Mouse (Mus musculus) forebrain, embryonic 14.5 days (tissue): ENCODE data around the gene Mpzl2. TPM values are rescaled to one million over a fixed set of nuclear protein-coding genes. Genes with fewer than 3 reads are reported as not detected.
A peak's percentile ranks its signal among the peaks of the same experiment; 100 is the strongest.

Experiments
- ATAC-seq: fragments of 200-750 bp; cut with Nextera tagmentation; 2 replicates; pipeline ENCODE4 v1.8.0; 2017; ENCODE audit warnings: mild to moderate bottlenecking, moderate library complexity
- DNase-seq: peaks from one replicate; pipeline ENCODE4 v3.0.0-alpha.2; 2015; ENCODE audit warnings: low spot score
- H3K27ac ChIP-seq: fragments of 300-500 bp; sonication (generic); 2 replicates; pipeline ENCODE4 v1.5.1; 2014; ENCODE audit warnings: low read depth, mild to moderate bottlenecking, control low read depth, low read length, moderate library complexity
- H3K27me3 ChIP-seq: fragments of 300-500 bp; sonication (generic); replicated peaks from 2 replicates; pipeline ENCODE4 v1.6.1; 2014; ENCODE audit warnings: low read length, control low read depth, mixed read lengths; ENCODE audit not compliant: control insufficient read depth, insufficient read depth
- H3K36me3 ChIP-seq: fragments of 300-500 bp; sonication (generic); 2 replicates; pipeline ENCODE4 v1.6.1; 2014; ENCODE audit warnings: low read length, control low read depth; ENCODE audit not compliant: control insufficient read depth, insufficient read depth
- H3K4me1 ChIP-seq: fragments of 300-500 bp; sonication (generic); 2 replicates; pipeline ENCODE4 v1.6.1; 2014; ENCODE audit warnings: antibody characterized with exemption, low read length, control low read depth; ENCODE audit not compliant: control insufficient read depth, insufficient read depth
- H3K4me2 ChIP-seq: fragments of 300-500 bp; sonication (generic); 2 replicates; pipeline ENCODE4 v1.6.1; 2014; ENCODE audit warnings: mild to moderate bottlenecking, control low read depth, low read length
- H3K4me3 ChIP-seq: fragments of 300-500 bp; sonication (generic); 2 replicates; pipeline ENCODE4 v1.5.1; 2014; ENCODE audit warnings: low read depth, low read length, control low read depth
- H3K9ac ChIP-seq: fragments of 300-500 bp; sonication (generic); 2 replicates; pipeline ENCODE4 v1.6.1; 2014; ENCODE audit warnings: mild to moderate bottlenecking, low read length, control low read depth, moderate library complexity
- H3K9me3 ChIP-seq: fragments of 300-500 bp; sonication (generic); replicated peaks from 2 replicates; pipeline ENCODE4 v1.6.1; 2016; ENCODE audit warnings: low read length, control low read depth, mixed read lengths; ENCODE audit not compliant: control insufficient read depth
- WGBS: fragments of 180-500 bp; shearing (Covaris S2); extraction: QIAGEN DNeasy Blood & Tissue Kit; methylation state at CpG from one replicate; pipeline ENCODE4 v1.1.7; 2014; 5-methylcytosine and 5-hydroxymethylcytosine counted together
- polyA plus RNA-seq: library from polyadenylated mRNA; unstranded; fragments of >200 nt; fragmentation: Nextera tagmentation; extraction: Ambion mirVana; gene quantifications from 2 replicates; pipeline ENCODE4 v1.2.1, GENCODE M21; 2014

Gene Mpzl2
- polyA plus RNA-seq, 1 experiment from 2014 or later, result 0.18 TPM

DNA sequence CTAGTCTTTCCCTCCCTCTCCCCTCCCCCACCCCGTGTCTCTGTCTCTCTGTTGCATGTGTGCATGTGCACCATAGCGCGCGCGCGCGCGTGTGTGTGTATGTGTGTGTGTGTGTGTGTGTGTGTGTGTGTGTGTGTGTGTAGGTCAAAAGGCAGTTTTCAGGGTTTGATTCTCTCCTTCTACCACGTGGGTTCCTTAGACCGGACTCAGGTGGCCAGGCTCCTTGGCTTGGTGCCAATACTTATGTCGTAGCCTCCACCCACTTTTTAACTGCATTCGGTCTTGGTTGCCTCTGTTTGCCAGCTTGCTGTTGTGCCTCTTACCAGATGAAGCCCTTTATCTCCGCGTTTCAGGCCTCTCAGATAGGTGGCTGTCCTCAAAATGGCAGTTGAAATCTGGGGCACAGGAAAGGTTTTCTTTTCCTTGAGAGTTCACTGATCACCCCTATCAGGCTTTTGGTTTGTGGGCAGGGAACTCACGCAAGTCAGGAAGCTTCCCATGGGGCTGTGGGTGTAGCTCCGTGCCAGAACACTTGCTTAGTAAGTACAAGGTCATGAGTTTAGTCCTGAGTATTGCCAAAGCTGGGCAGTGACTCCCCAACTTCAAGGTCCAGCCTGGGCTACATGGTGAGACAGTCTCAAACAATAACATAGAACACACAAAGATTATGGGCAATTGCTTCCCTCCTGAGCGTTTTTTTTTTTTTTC is 1.7 kb downstream of the Mpzl2 start:
- no peaks in the 10 kb centered on the region for H3K36me3 ChIP-seq
- H3K4me2 ChIP-seq, result no peak overlapping the region
- H3K4me1 ChIP-seq, result no peaks in the 10 kb centered on the region
- WGBS, result 37% methylated on average over 17 of the region's 17 CpGs
- H3K9ac ChIP-seq, result no peak overlapping the region
- H3K4me3 ChIP-seq, result no peak overlapping the region
- peak; percentile 6 for DNase-seq
- no peaks in the 10 kb centered on the region for H3K9me3 ChIP-seq
- peaks cover 48% of the 10 kb centered on the region for H3K27me3 ChIP-seq
- no peak for ATAC-seq
- H3K27ac ChIP-seq, result no peak overlapping the region

DNA sequence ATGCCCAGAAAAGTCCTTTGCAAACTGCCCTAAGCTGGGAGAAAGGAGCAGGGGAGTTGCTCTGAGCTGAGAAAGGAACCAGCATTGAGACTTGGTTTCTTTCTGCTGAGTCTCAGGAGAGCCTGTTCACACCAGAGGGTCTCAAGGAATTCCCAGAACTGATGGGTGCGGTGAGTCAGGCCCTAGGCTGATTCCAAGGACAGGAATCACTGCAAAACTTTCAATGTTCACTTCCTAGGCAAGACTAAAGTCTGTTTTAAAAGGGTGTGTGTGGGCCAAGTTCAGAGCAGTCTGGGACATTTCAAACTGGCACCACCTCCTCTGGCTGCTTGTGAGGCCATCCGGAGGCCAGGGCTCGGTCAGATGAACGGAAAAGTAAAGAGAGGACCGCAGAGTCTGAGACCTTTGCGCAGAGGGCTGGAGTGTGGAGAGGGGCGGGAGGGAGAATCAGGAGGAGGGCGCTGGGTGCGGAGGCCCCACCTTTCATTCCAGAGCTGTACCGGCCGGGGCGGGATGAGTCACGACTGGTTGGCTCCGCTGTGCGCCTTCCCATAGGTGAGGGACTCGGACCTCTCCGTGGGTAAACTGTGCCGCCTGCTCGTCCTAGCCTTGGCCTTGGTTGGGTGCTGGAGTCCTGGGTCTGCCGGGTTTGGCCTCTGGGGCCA is 2.6 kb downstream of the Mpzl2 start:
- Histone ChIP-seq H3K4me1 (no peaks in the 10 kb centered on the region), H3K4me3 (no peak overlapping the region), H3K9me3 (no peaks in the 10 kb centered on the region), H3K27me3 (peaks cover 51% of the 10 kb centered on the region), H3K36me3 (no peaks in the 10 kb centered on the region), H3K4me2 (no peak overlapping the region), H3K9ac (no peak overlapping the region), H3K27ac (no peak overlapping the region)
- 3% methylated on average over 19 of the region's 20 CpGs for WGBS
- ATAC-seq (no peak), DNase-seq (no peak)

DNA sequence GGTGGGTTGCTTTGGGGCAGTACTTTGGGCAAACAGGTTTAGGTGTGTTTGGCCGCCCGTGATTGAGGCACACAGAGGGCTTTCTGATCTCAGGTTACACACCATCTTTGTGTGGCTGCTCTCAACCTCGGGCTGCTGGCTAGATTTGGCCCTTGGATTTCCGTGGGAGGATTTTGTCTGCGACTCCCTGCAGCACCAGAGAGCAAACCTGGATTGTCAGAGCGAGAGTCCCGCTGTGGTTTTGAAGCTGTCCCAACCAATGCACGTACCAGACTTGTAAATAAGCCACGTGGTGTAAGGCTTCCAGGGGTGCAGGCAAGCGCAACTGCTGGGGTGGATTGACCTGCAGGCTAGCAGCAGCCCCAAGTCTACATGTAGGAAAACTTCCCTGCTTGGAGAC is 3.3 kb downstream of the Mpzl2 start:
- DNase-seq (no peak), ATAC-seq (no peak)
- no peak overlapping the region for H3K4me3 ChIP-seq
- H3K27ac ChIP-seq, result no peak overlapping the region
- H3K4me1 ChIP-seq, result no peaks in the 10 kb centered on the region
- no peak overlapping the region for H3K9ac ChIP-seq
- no peaks in the 10 kb centered on the region for H3K36me3 ChIP-seq
- no peak overlapping the region for H3K4me2 ChIP-seq
- WGBS, result 0% methylated on average over 10 of the region's 10 CpGs
- peaks cover 51% of the 10 kb centered on the region for H3K27me3 ChIP-seq
- no peaks in the 10 kb centered on the region for H3K9me3 ChIP-seq

DNA sequence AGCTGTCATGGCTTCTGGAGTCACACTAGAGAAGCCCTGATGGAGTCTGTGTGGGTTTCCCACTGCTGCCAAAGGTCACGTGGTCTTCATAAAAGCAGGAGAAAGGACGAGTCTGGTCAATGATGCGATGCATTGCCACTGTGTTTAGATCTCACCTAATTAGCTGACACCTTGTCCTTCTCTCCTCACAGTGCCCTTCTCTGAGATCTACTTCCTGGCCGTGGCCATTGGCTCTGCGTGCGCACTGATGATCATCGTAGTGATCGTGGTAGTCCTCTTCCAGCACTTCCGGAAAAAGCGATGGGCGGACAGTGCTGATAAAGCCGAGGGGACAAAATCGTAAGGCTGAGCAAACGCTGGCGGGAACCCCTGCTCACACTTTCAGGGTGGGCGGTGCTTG is 7.4 kb downstream of the Mpzl2 start:
- DNase-seq (no peak), ATAC-seq (no peak)
- peaks cover 32% of the 10 kb centered on the region for H3K27me3 ChIP-seq
- no peaks in the 10 kb centered on the region for H3K36me3 ChIP-seq
- H3K27ac ChIP-seq, result no peak overlapping the region
- 89% methylated on average over 16 of the region's 16 CpGs for WGBS
- H3K4me3 ChIP-seq, result no peak overlapping the region
- H3K4me1 ChIP-seq, result no peaks in the 10 kb centered on the region
- H3K9me3 ChIP-seq, result no peaks in the 10 kb centered on the region
- no peak overlapping the region for H3K9ac ChIP-seq
- no peak overlapping the region for H3K4me2 ChIP-seq

DNA sequence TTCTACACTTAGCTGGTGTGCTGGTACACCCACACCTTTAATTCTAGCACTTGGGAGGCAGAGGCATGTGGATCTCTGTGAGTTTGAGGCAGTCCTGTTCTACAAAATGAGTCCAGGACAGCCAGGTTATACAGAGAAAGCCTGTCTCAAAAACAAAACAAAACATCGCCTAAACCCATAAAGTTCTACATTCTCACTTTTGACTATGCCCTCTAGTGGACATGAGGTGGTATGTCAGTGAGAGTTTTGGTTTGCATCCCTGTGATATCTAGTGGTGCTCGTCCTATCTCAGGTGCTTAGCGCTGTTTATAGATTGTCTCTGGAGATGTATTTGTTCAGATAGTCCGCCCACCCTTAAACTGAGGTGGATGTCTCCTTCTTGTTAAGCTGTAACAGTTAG is 8.9 kb downstream of the Mpzl2 start:
- 36% methylated on average over 4 of the region's 4 CpGs for WGBS

DNA sequence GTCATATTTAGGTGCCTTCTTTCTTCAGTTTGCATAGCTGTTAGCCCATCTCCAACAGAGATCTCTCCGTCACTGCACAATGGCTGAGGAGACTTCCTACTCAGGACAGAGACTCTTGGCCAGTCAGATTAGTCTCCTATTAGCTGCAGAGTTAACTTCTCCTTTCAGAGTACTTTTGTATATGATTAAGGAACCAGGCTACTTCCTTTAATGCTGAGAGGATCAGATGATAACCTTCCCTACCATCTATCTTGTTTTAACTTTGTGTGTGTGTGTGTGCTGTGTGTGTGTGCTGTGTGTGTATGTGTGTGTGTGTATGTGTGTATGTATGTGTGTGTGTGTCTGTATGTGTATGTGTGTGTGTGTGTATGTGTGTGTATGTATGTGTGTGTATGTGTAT is 10.1 kb downstream of the Mpzl2 start:
- H3K27me3 ChIP-seq, result 0 out of 2 replicates have a peak, but pooled peaks cover 9% of the 10 kb centered on the region
- DNase-seq (no peak), ATAC-seq (no peak)
- no peak overlapping the region for H3K4me2 ChIP-seq
- H3K9ac ChIP-seq, result no peak overlapping the region
- WGBS, result 81% methylated on average over 1 of the region's 1 CpGs
- H3K36me3 ChIP-seq, result no peaks in the 10 kb centered on the region
- H3K4me1 ChIP-seq, result no peaks in the 10 kb centered on the region
- no peak overlapping the region for H3K4me3 ChIP-seq
- H3K9me3 ChIP-seq, result no peaks in the 10 kb centered on the region
- no peak overlapping the region for H3K27ac ChIP-seq

More for the DNA sequence above, 8.9 kb downstream of the Mpzl2 start:
- Histone ChIP-seq H3K27ac (no peak overlapping the region), H3K9me3 (no peaks in the 10 kb centered on the region), H3K27me3 (peaks cover 19% of the 10 kb centered on the region; the same call in 1 of the 2 replicates), H3K4me3 (no peak overlapping the region), H3K36me3 (no peaks in the 10 kb centered on the region), H3K9ac (no peak overlapping the region), H3K4me1 (no peaks in the 10 kb centered on the region), H3K4me2 (no peak overlapping the region)
- DNase-seq, result peak; percentile 59
- no peak for ATAC-seq

DNA sequence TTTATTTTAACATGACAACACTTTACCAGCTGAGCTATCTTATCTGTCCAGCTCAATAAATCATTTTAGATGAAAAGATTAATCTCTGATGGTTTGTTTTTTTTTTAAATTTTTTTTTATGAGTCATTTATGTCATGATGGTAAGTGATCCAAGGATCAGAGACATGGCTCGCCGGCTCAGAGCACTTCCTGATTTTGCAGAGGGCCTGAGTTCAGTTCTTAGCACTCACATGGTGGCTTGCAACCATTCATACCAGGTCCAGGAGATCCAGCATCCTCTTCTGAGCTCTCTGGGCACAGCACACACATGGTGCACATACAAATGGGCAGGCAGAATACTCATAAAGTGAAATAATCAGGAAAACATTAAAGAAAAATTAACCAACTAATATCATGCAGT is 10.7 kb downstream of the Mpzl2 start:
- ATAC-seq (no peak), DNase-seq (no peak)
- no peak overlapping the region for H3K27ac ChIP-seq
- no peaks in the 10 kb centered on the region for H3K9me3 ChIP-seq
- no peaks in the 10 kb centered on the region for H3K4me1 ChIP-seq
- H3K4me3 ChIP-seq, result no peak overlapping the region
- no peaks in the 10 kb centered on the region for H3K36me3 ChIP-seq
- H3K9ac ChIP-seq, result no peak overlapping the region
- 90% methylated on average over 2 of the region's 2 CpGs for WGBS
- H3K4me2 ChIP-seq, result no peak overlapping the region
- 0 out of 2 replicates have a peak, but pooled peaks cover 9% of the 10 kb centered on the region for H3K27me3 ChIP-seq

DNA sequence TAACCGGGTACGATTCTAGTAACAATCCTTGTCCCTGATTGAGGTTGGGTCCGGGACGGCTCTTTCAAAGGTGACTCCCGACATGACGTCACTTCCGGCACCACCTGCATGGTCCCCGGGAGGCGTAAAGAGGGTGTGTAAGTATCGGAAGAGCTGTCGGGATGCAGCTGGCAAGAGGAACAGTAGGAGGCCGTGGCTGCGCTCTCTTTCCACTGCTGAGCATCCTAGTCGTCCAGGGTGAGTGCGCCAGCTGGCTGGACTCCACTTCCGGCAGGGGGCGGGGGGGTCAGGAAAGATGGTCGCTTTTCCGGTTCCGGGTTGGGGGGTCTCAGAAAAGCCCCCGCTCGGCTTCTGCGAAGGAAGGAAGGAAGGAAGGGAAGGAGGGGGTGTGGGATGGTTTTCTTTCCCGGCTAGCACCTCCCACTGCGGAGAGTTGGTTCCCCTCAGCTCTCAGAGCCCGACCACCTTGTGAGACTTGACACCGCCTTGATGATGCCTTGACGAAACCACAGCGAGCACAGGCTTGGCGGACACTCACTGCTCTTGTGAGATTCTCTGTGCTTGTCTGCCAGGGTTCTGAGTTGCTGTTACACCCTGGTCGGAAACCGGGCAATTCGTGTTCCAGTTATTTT is 15.6 kb downstream of the Mpzl2 start, which contains the start of gene Mpzl3:
Gene Mpzl3, plus strand, starts transcription at position 105 of the 632 bp plus-strand sequence.
- Histone ChIP-seq H3K9ac (peak within 1 kb of the TSS; percentile 66), H3K27ac (peak within 1 kb of the TSS; percentile 98), H3K4me2 (peak within 1 kb of the TSS; percentile 61), H3K27me3 (peaks cover 16% of the 10 kb centered on the region; the same call in 1 of the 2 replicates), H3K36me3 (no peaks in the 10 kb centered on the region), H3K9me3 (no peaks in the 10 kb centered on the region), H3K4me1 (no peaks in the 10 kb centered on the region), H3K4me3 (peak within 1 kb of the TSS; percentile 59)
- ATAC-seq (peak; percentile 99), DNase-seq (peak; percentile 96)
- WGBS, result 1% methylated on average over 33 of the region's 33 CpGs
